Mouse (Mus musculus) c-Kit-positive CD71-negative TER-119-negative erythroid progenitor cells, embryonic 14.5 days (primary cell): ENCODE data around the gene Gfap.
A peak's percentile ranks its signal among the peaks of the same experiment; 100 is the strongest.

Experiments used
- DNase-seq: peaks from one replicate; pipeline ENCODE4 v3.0.0-alpha.2; 2013; ENCODE audit warnings: low read depth

The Gfap gene

GRCm38 (mm10) chr11:102896641-102897040, 4.1 kb downstream of the Gfap start:
- no peak for DNase-seq

GRCm38 (mm10) chr11:102895779-102896178, 4.9 kb downstream of the Gfap start:
- DNase-seq, result no peak

GRCm38 (mm10) chr11:102894716-102895115, 6.0 kb downstream of the Gfap start:
- DNase-seq, result no peak

- DNase-seq, result peak; percentile 70
Observed at GRCm38 (mm10) chr11:102893015-102893651, 7.6 kb downstream of the Gfap start.

GRCm38 (mm10) chr11:102890096-102890495, 10.6 kb downstream of the Gfap start:
- DNase-seq, result no peak

- no peak for DNase-seq
Observed at GRCm38 (mm10) chr11:102888135-102888534, 12.6 kb downstream of the Gfap start.

GRCm38 (mm10) chr11:102887433-102887832, 13.3 kb downstream of the Gfap start:
- no peak for DNase-seq

GRCm38 (mm10) chr11:102884616-102885219, 16.0 kb downstream of the Gfap start, which contains the start of gene Fam187a:
TSS of gene Fam187a (plus strand) at chr11:102885169.
- DNase-seq, result no peak

- DNase-seq, result no peak
Observed at GRCm38 (mm10) chr11:102881314-102882198, 19.2 kb downstream of the Gfap start.

GRCm38 (mm10) chr11:102880585-102881313, 20.0 kb downstream of the Gfap start, which contains the start of the genes Eftud2 and Ccdc103:
TSS of gene Eftud2 (minus strand) at chr11:102880985.
TSS of gene Ccdc103 (plus strand) at chr11:102881204.
- DNase-seq, result peak; percentile 81

- no peak for DNase-seq
Observed at GRCm38 (mm10) chr11:102879558-102879957, 21.2 kb downstream of the Gfap start.

GRCm38 (mm10) chr11:102874801-102875334, 25.8 kb downstream of the Gfap start:
- DNase-seq, result no peak

- peak; percentile 57 for DNase-seq
Observed at GRCm38 (mm10) chr11:102864272-102864671, 36.4 kb downstream of the Gfap start.

GRCm38 (mm10) chr11:102859933-102860332, 40.8 kb downstream of the Gfap start:
- no peak for DNase-seq

- no peak for DNase-seq
Observed at GRCm38 (mm10) chr11:102858951-102859350, 41.8 kb downstream of the Gfap start.

GRCm38 (mm10) chr11:102855941-102856340, 44.8 kb downstream of the Gfap start:
- no peak for DNase-seq

GRCm38 (mm10) chr11:102853760-102854159, 47.0 kb downstream of the Gfap start:
- DNase-seq, result no peak

GRCm38 (mm10) chr11:102851883-102852282, 48.8 kb downstream of the Gfap start:
- peak; percentile 24 for DNase-seq

GRCm38 (mm10) chr11:102845926-102846325, 54.8 kb downstream of the Gfap start:
- DNase-seq, result no peak

GRCm38 (mm10) chr11:102838616-102839150, 62.0 kb downstream of the Gfap start:
- no peak for DNase-seq

GRCm38 (mm10) chr11:102838126-102838525, 62.6 kb downstream of the Gfap start:
- no peak for DNase-seq
